Mouse (Mus musculus): ENCODE data around the gene Gimap4. TPM values are rescaled to one million over a fixed set of nuclear protein-coding genes. Genes with fewer than 3 reads are reported as not detected.
A peak's percentile ranks its signal among the peaks of the same experiment; 100 is the strongest.

The Gimap4 gene
- polyA plus RNA-seq, 1 experiment from 2014 or later: 3.3 TPM

- no peak for ATAC-seq (ENCODE audit: low read depth)
- H3K36me3 ChIP-seq: no peaks in the 10 kb centered on the region
- no peak overlapping the region for H3K9ac ChIP-seq
- H3K27me3 ChIP-seq: no peaks in the 10 kb centered on the region
- H3K4me1 ChIP-seq (replicated peaks): no peaks in the 10 kb centered on the region
- H3K4me3 ChIP-seq: no peak overlapping the region
- 87% methylated on average over 9 of the region's 9 CpGs for WGBS
- H3K27ac ChIP-seq (replicated peaks): no peak overlapping the region
- no peaks in the 10 kb centered on the region for H3K9me3 ChIP-seq
- no peak overlapping the region for H3K4me2 ChIP-seq
These were observed 34.3 kb upstream of the Gimap4 start for GRCm38 (mm10) chr6:48650041-48650440.

- H3K36me3 ChIP-seq: no peaks in the 10 kb centered on the region
- no peaks in the 10 kb centered on the region for H3K9me3 ChIP-seq
- WGBS: 87% methylated on average over 5 of the region's 5 CpGs
- H3K4me1 ChIP-seq (replicated peaks): no peaks in the 10 kb centered on the region
- ATAC-seq (ENCODE audit: low read depth): no peak
- no peak overlapping the region for H3K4me2 ChIP-seq
- H3K4me3 ChIP-seq: no peak overlapping the region
- no peak overlapping the region for H3K9ac ChIP-seq
- H3K27me3 ChIP-seq: no peaks in the 10 kb centered on the region
- no peak overlapping the region for H3K27ac ChIP-seq (replicated peaks)
These were observed 25.6 kb upstream of the Gimap4 start for GRCm38 (mm10) chr6:48658721-48659120.

- H3K27ac ChIP-seq (replicated peaks): no peak overlapping the region
- no peak for ATAC-seq (ENCODE audit: low read depth)
- H3K4me3 ChIP-seq: no peak overlapping the region
- H3K36me3 ChIP-seq: no peaks in the 10 kb centered on the region
- no peaks in the 10 kb centered on the region for H3K27me3 ChIP-seq
- WGBS: 91% methylated on average over 4 of the region's 4 CpGs
- H3K4me1 ChIP-seq (replicated peaks): no peaks in the 10 kb centered on the region
- H3K4me2 ChIP-seq: no peak overlapping the region
- H3K9me3 ChIP-seq: no peaks in the 10 kb centered on the region
- H3K9ac ChIP-seq: no peak overlapping the region
These were observed 19.6 kb upstream of the Gimap4 start for GRCm38 (mm10) chr6:48664750-48665149.

- Histone ChIP-seq H3K4me1 (replicated peaks) (no peaks in the 10 kb centered on the region), H3K9me3 (no peaks in the 10 kb centered on the region), H3K27ac (replicated peaks) (no peak overlapping the region), H3K4me2 (no peak overlapping the region), H3K36me3 (no peaks in the 10 kb centered on the region), H3K9ac (no peak overlapping the region), H3K4me3 (no peak overlapping the region), H3K27me3 (no peaks in the 10 kb centered on the region)
- ATAC-seq (ENCODE audit: low read depth): no peak
- WGBS: 93% methylated on average over 9 of the region's 9 CpGs
These were observed 18.9 kb upstream of the Gimap4 start for GRCm38 (mm10) chr6:48665471-48665870.

- H3K4me1 ChIP-seq (replicated peaks): no peaks in the 10 kb centered on the region
- ATAC-seq (ENCODE audit: low read depth): no peak
- no peaks in the 10 kb centered on the region for H3K9me3 ChIP-seq
- H3K27me3 ChIP-seq: no peaks in the 10 kb centered on the region
- no peak overlapping the region for H3K4me2 ChIP-seq
- no peak overlapping the region for H3K27ac ChIP-seq (replicated peaks)
- no peak overlapping the region for H3K4me3 ChIP-seq
- no peak overlapping the region for H3K9ac ChIP-seq
- H3K36me3 ChIP-seq: no peaks in the 10 kb centered on the region
- WGBS: 56% methylated on average over 7 of the region's 7 CpGs
These were observed 18.2 kb upstream of the Gimap4 start for GRCm38 (mm10) chr6:48666159-48666586.

- no peaks in the 10 kb centered on the region for H3K36me3 ChIP-seq
- H3K4me1 ChIP-seq (replicated peaks): no peaks in the 10 kb centered on the region
- no peak overlapping the region for H3K9ac ChIP-seq
- H3K4me3 ChIP-seq: no peak overlapping the region
- H3K27ac ChIP-seq (replicated peaks): no peak overlapping the region
- H3K27me3 ChIP-seq: no peaks in the 10 kb centered on the region
- H3K4me2 ChIP-seq: no peak overlapping the region
- ATAC-seq (ENCODE audit: low read depth): no peak
- H3K9me3 ChIP-seq: no peaks in the 10 kb centered on the region
These were observed 16.3 kb upstream of the Gimap4 start for GRCm38 (mm10) chr6:48668022-48668421.

GRCm38 (mm10) chr6:48669446-48669969 lies 14.8 kb upstream of the Gimap4 start:
- 63% methylated on average over 2 of the region's 2 CpGs for WGBS
- Histone ChIP-seq H3K36me3 (no peaks in the 10 kb centered on the region), H3K27ac (replicated peaks) (no peak overlapping the region), H3K9me3 (no peaks in the 10 kb centered on the region), H3K4me2 (no peak overlapping the region), H3K9ac (no peak overlapping the region), H3K4me3 (no peak overlapping the region), H3K4me1 (replicated peaks) (no peaks in the 10 kb centered on the region), H3K27me3 (no peaks in the 10 kb centered on the region)
- no peak for ATAC-seq (ENCODE audit: low read depth)

GRCm38 (mm10) chr6:48674291-48675058 lies 9.9 kb upstream of the Gimap4 start:
- H3K4me2 ChIP-seq: no peak overlapping the region
- WGBS: 94% methylated on average over 9 of the region's 9 CpGs
- no peak overlapping the region for H3K4me3 ChIP-seq
- H3K27ac ChIP-seq (replicated peaks): no peak overlapping the region
- H3K4me1 ChIP-seq (replicated peaks): no peaks in the 10 kb centered on the region
- ATAC-seq (ENCODE audit: low read depth): no peak
- H3K36me3 ChIP-seq: no peaks in the 10 kb centered on the region
- H3K9ac ChIP-seq: no peak overlapping the region
- H3K27me3 ChIP-seq: no peaks in the 10 kb centered on the region
- no peaks in the 10 kb centered on the region for H3K9me3 ChIP-seq

GRCm38 (mm10) chr6:48675400-48675930 lies 8.9 kb upstream of the Gimap4 start:
- Histone ChIP-seq H3K36me3 (no peaks in the 10 kb centered on the region), H3K9ac (0 out of 2 replicates have a peak overlapping the region, but pooled peaks have one; percentile 8)

GRCm38 (mm10) chr6:48675931-48676859 lies 8.2 kb upstream of the Gimap4 start, which contains the start of gene Gimap9:
Gimap9 (plus strand) TSS chr6:48676129.
- Histone ChIP-seq H3K36me3 (no peaks in the 10 kb centered on the region), H3K27ac (replicated peaks) (no peak within 1 kb of the TSS), H3K4me2 (peak within 1 kb of the TSS; percentile 33), H3K27me3 (no peaks in the 10 kb centered on the region), H3K4me1 (replicated peaks) (no peaks in the 10 kb centered on the region), H3K9ac (0 out of 2 replicates have a peak within 1 kb of the TSS, but pooled peaks have one; percentile 8), H3K4me3 (peak within 1 kb of the TSS; percentile 15; the same call in 1 of the 2 replicates), H3K9me3 (no peaks in the 10 kb centered on the region)
- no peak for ATAC-seq (ENCODE audit: low read depth)
- 34% methylated on average over 13 of the region's 13 CpGs for WGBS

More at GRCm38 (mm10) chr6:48675400-48675930, 8.9 kb upstream of the Gimap4 start:
- Histone ChIP-seq H3K4me3 (0 out of 2 replicates have a peak overlapping the region, but pooled peaks have one; percentile 15), H3K4me1 (replicated peaks) (no peaks in the 10 kb centered on the region), H3K27me3 (no peaks in the 10 kb centered on the region), H3K27ac (replicated peaks) (no peak overlapping the region), H3K4me2 (peak overlapping the region; percentile 33), H3K9me3 (no peaks in the 10 kb centered on the region)
- WGBS: 53% methylated on average over 10 of the region's 10 CpGs
- ATAC-seq (ENCODE audit: low read depth): no peak

GRCm38 (mm10) chr6:48676860-48677415 lies 7.4 kb upstream of the Gimap4 start:
- Histone ChIP-seq H3K27me3 (no peaks in the 10 kb centered on the region), H3K27ac (replicated peaks) (no peak overlapping the region), H3K4me3 (no peak overlapping the region), H3K9ac (no peak overlapping the region), H3K36me3 (no peaks in the 10 kb centered on the region), H3K4me2 (no peak overlapping the region), H3K9me3 (no peaks in the 10 kb centered on the region), H3K4me1 (replicated peaks) (no peaks in the 10 kb centered on the region)
- WGBS: 84% methylated on average over 5 of the region's 5 CpGs
- ATAC-seq (ENCODE audit: low read depth): no peak

All from neural tube, embryonic 13.5 days (tissue).